Mouse (Mus musculus) midbrain, embryonic 12.5 days (tissue): Measurements from ENCODE around the gene Nek3. TPM values are rescaled to one million over a fixed set of nuclear protein-coding genes. Genes with fewer than 3 reads are reported as not detected.

Experiments used
- ATAC-seq: fragments of 200-750 bp; cut with Nextera tagmentation; 2 replicates; pipeline ENCODE4 v1.8.0; 2017; ENCODE audit warnings: low read depth, moderate TSS enrichment, moderate library complexity; ENCODE audit not compliant: low FRiP score
- H3K27ac ChIP-seq: fragments of 300-500 bp; sonication (generic); replicated peaks from 2 replicates; pipeline ENCODE4 v1.5.1; 2016; ENCODE audit warnings: mild to moderate bottlenecking
- H3K27me3 ChIP-seq: fragments of 300-500 bp; sonication (generic); 2 replicates; pipeline ENCODE4 v1.6.1; 2016; ENCODE audit warnings: mild to moderate bottlenecking
- H3K36me3 ChIP-seq: fragments of 300-500 bp; sonication (generic); 2 replicates; pipeline ENCODE4 v1.6.1; 2016
- H3K4me1 ChIP-seq: fragments of 300-500 bp; sonication (generic); 2 replicates; pipeline ENCODE4 v1.6.1; 2016
- H3K4me2 ChIP-seq: fragments of 300-500 bp; sonication (generic); replicated peaks from 2 replicates; pipeline ENCODE4 v1.6.1; 2016; ENCODE audit warnings: mild to moderate bottlenecking, moderate library complexity
- H3K4me3 ChIP-seq: fragments of 300-500 bp; sonication (generic); 2 replicates; pipeline ENCODE4 v1.5.1; 2016; ENCODE audit warnings: mild to moderate bottlenecking
- H3K9ac ChIP-seq: fragments of 300-500 bp; sonication (generic); replicated peaks from 2 replicates; pipeline ENCODE4 v1.6.1; 2016; ENCODE audit warnings: mild to moderate bottlenecking, moderate library complexity
- H3K9me3 ChIP-seq: fragments of 300-500 bp; sonication (generic); 2 replicates; pipeline ENCODE4 v1.6.1; 2016; ENCODE audit warnings: mild to moderate bottlenecking
- WGBS: fragments of 180-500 bp; shearing (Covaris S2); methylation state at CpG from one replicate; pipeline ENCODE4 v1.1.7; 2016; 5-methylcytosine and 5-hydroxymethylcytosine counted together
- polyA plus RNA-seq: library from polyadenylated mRNA; unstranded; fragments of >200 nt; fragmentation: Nextera tagmentation; extraction: Ambion mirVana; gene quantifications from 2 replicates; pipeline ENCODE4 v1.2.1, GENCODE M21; 2016

Gene Nek3
- polyA plus RNA-seq, 1 experiment from 2014 or later: 7.4 TPM

DNA sequence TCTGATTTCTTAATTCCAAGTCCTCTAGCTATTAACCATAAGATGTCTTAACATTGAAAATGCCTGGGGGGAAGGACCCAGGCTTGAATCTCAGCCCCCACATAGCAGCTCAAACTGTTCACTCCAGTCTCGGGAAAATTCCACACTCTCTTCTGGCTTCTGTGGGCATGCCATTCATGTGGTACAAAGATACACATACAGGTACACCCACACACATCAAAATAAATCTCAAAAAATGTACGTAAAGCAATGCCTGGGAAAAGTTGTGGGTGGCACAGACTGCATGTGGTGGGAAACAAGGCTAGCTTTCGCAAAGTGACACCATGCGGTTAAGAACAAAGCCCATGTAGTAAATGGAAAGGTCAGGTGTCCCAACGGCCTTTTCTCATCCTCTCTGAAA is 2.9 kb upstream of the Nek3 start:
- Histone ChIP-seq H3K36me3 (peaks cover 28% of the 10 kb centered on the region), H3K9ac (no peak overlapping the region), H3K27me3 (no peaks in the 10 kb centered on the region), H3K4me2 (no peak overlapping the region), H3K9me3 (no peaks in the 10 kb centered on the region), H3K4me1 (0 out of 2 replicates have a peak, but pooled peaks cover 2% of the 10 kb centered on the region), H3K4me3 (no peak overlapping the region), H3K27ac (no peak overlapping the region)
- WGBS: 90% methylated on average over 5 of the region's 5 CpGs
- ATAC-seq: no peak

GRCm38 (mm10) chr8:22165251-22166079 is 770 bp downstream of the Nek3 start:
- Histone ChIP-seq H3K27ac (peak overlapping the region; percentile 86; the same call in 1 of the 2 replicates), H3K9me3 (no peaks in the 10 kb centered on the region), H3K9ac (peak overlapping the region; percentile 37), H3K36me3 (peaks cover 14% of the 10 kb centered on the region), H3K4me2 (peak overlapping the region; percentile 52), H3K27me3 (no peaks in the 10 kb centered on the region), H3K4me3 (peak overlapping the region; percentile 59), H3K4me1 (0 out of 2 replicates have a peak, but pooled peaks cover 2% of the 10 kb centered on the region)
- 59% methylated on average over 9 of the region's 10 CpGs for WGBS
- no peak; the same call in none of the 2 replicates for ATAC-seq

GRCm38 (mm10) chr8:22164431-22164830 is 1.8 kb downstream of the Nek3 start:
- Histone ChIP-seq H3K27me3 (no peaks in the 10 kb centered on the region), H3K36me3 (peaks cover 17% of the 10 kb centered on the region), H3K4me1 (0 out of 2 replicates have a peak, but pooled peaks cover 2% of the 10 kb centered on the region), H3K27ac (no peak overlapping the region), H3K4me2 (no peak overlapping the region), H3K4me3 (no peak overlapping the region), H3K9ac (no peak overlapping the region), H3K9me3 (no peaks in the 10 kb centered on the region)
- no peak for ATAC-seq
- 94% methylated on average over 10 of the region's 10 CpGs for WGBS

GRCm38 (mm10) chr8:22162206-22162605 is 4.0 kb downstream of the Nek3 start:
- Histone ChIP-seq H3K9ac (no peak overlapping the region), H3K27me3 (no peaks in the 10 kb centered on the region), H3K4me2 (no peak overlapping the region), H3K36me3 (peaks cover 10% of the 10 kb centered on the region; the same call in 1 of the 2 replicates), H3K9me3 (no peaks in the 10 kb centered on the region), H3K27ac (no peak overlapping the region), H3K4me1 (0 out of 2 replicates have a peak, but pooled peaks cover 2% of the 10 kb centered on the region), H3K4me3 (no peak overlapping the region)
- ATAC-seq: no peak
- 91% methylated on average over 8 of the region's 8 CpGs for WGBS

GRCm38 (mm10) chr8:22150345-22150663 is 15.9 kb downstream of the Nek3 start:
- no peaks in the 10 kb centered on the region for H3K27me3 ChIP-seq
- no peak overlapping the region for H3K4me3 ChIP-seq
- no peaks in the 10 kb centered on the region for H3K9me3 ChIP-seq
- peaks cover 13% of the 10 kb centered on the region for H3K36me3 ChIP-seq
- no peak overlapping the region for H3K27ac ChIP-seq
- H3K9ac ChIP-seq: no peak overlapping the region
- no peak for ATAC-seq
- H3K4me1 ChIP-seq: no peaks in the 10 kb centered on the region
- H3K4me2 ChIP-seq: no peak overlapping the region
- 97% methylated on average over 3 of the region's 3 CpGs for WGBS

- Histone ChIP-seq H3K27me3 (no peaks in the 10 kb centered on the region), H3K4me1 (no peaks in the 10 kb centered on the region), H3K4me3 (no peak overlapping the region), H3K9ac (no peak overlapping the region), H3K9me3 (no peaks in the 10 kb centered on the region), H3K36me3 (peaks cover 10% of the 10 kb centered on the region), H3K27ac (no peak overlapping the region), H3K4me2 (no peak overlapping the region)
- ATAC-seq: no peak
- 93% methylated on average over 11 of the region's 11 CpGs for WGBS
Observed at GRCm38 (mm10) chr8:22149643-22150344, 16.4 kb downstream of the Nek3 start.

DNA sequence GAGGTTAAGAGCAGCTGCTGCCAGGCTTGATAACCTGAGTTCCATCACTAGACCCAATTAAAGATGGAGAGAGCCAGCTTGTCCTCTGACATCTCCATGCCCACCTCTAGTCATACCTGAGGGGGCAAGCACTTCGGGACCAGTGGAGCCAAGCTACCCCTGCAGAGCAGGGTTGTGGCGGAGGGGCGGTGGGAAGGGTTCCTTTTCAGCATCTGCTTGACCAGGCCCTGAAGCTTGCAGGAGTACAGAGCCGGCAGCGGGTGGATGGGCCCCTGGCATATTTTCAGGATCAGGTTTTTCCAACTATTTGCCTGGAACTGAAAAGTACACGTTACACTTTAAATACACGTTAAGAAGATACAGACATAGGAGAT is 17.9 kb downstream of the Nek3 start:
- no peak overlapping the region for H3K27ac ChIP-seq
- H3K4me2 ChIP-seq: no peak overlapping the region
- H3K4me1 ChIP-seq: no peaks in the 10 kb centered on the region
- 93% methylated on average over 7 of the region's 7 CpGs for WGBS
- no peaks in the 10 kb centered on the region for H3K27me3 ChIP-seq
- H3K4me3 ChIP-seq: no peak overlapping the region
- no peak for ATAC-seq
- no peaks in the 10 kb centered on the region for H3K9me3 ChIP-seq
- H3K36me3 ChIP-seq: peaks cover 10% of the 10 kb centered on the region
- no peak overlapping the region for H3K9ac ChIP-seq

DNA sequence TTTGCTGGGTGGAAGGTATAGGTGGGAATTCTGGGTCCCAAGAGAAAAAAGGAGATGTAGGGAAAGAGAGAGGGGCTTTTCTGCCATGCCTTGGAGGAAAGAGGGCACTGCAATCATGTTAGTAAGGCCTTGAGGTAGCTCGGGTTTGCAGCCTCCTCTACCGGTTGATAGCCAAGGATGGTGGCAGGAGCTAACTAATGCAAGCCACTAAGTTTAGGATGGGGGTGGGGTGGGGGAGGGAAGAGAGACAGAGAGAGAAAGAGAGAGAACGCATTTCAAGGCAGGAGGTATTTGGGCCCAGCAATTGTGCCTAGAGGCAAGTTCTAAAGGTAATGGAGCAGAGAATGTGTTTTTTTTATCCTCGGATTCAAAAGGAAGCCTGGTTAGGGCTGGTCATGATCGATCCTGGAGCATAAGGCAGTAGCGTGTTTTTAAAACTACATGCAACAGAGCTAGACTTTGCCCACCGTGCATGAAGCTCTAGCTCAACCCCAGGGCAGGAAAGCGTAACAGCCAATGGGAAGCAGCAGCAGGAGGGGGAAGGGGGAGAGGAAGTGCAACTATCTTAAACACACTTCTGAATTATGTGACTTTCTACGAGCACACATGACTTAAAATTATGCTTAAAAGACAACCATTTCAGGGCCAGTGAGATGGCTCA is 18.4 kb downstream of the Nek3 start:
- Histone ChIP-seq H3K4me3 (no peak overlapping the region), H3K4me2 (no peak overlapping the region), H3K27ac (no peak overlapping the region), H3K4me1 (no peaks in the 10 kb centered on the region), H3K27me3 (no peaks in the 10 kb centered on the region), H3K9me3 (no peaks in the 10 kb centered on the region), H3K36me3 (peaks cover 13% of the 10 kb centered on the region), H3K9ac (no peak overlapping the region)
- no peak for ATAC-seq
- 84% methylated on average over 9 of the region's 9 CpGs for WGBS

DNA sequence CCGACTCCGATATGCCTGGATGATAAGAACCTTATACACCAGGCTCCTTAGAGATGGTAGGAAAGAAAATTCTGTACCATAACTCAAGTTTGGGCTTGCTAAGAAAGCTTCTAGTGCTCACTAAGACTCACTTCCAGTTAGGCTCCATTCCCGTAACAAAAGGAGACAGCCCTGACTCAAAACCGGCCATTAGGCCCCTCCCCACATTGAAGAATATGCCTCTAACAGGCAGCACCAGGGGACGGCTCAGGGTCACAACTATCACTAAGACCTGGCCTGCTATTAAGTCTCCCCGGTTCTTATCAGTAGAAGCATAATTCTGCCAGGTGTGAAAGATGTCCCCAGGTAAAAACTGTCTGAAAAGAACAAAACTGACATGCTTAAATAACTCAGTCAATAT is 20.4 kb downstream of the Nek3 start:
- 87% methylated on average over 6 of the region's 6 CpGs for WGBS
- no peak overlapping the region for H3K4me2 ChIP-seq

DNA sequence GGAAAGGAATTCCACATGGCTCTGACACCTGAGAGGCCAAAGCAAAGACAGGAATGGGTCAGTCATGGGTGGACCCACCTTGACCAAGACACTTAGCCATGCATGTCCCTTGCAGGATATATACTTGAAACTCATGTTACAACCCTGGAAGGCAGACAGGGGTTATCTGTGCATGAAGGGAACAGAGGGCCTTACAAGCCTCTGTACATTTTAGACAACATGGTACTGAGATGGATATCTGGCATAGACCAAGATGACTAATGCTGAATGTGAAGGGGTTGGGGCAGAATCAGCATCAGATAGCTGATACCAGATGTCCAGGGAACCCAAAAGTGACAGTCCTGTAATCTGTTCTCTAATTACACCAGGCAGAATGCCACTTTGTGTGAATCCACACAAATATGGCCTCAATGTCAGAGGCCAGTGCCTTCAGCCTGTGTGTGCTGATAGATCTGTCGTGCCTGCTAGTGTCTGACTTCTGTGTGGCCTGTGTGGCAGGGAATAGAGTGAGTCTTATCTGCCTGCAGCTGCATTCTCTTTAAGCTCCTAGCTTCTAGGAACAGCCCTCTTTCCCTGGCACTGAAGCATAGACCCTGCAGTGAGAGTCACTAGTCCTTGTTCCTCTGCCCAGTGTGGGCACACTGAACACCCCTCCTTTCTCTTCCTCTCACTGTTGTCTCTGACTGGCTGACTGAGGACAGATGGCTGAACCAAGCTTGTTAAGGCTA is 22.3 kb downstream of the Nek3 start:
- peaks cover 33% of the 10 kb centered on the region for H3K36me3 ChIP-seq
- H3K4me2 ChIP-seq: no peak overlapping the region
- no peak overlapping the region for H3K9ac ChIP-seq
- H3K4me1 ChIP-seq: no peaks in the 10 kb centered on the region
- WGBS: 87% methylated on average over 1 of the region's 1 CpGs
- H3K27ac ChIP-seq: no peak overlapping the region
- H3K27me3 ChIP-seq: no peaks in the 10 kb centered on the region
- ATAC-seq: no peak
- H3K9me3 ChIP-seq: no peaks in the 10 kb centered on the region
- H3K4me3 ChIP-seq: no peak overlapping the region

More for the DNA sequence above, 20.4 kb downstream of the Nek3 start:
- H3K27ac ChIP-seq: no peak overlapping the region
- H3K4me3 ChIP-seq: no peak overlapping the region
- no peak for ATAC-seq
- H3K9ac ChIP-seq: no peak overlapping the region
- peaks cover 29% of the 10 kb centered on the region for H3K36me3 ChIP-seq
- no peaks in the 10 kb centered on the region for H3K9me3 ChIP-seq
- no peaks in the 10 kb centered on the region for H3K27me3 ChIP-seq
- no peaks in the 10 kb centered on the region for H3K4me1 ChIP-seq

DNA sequence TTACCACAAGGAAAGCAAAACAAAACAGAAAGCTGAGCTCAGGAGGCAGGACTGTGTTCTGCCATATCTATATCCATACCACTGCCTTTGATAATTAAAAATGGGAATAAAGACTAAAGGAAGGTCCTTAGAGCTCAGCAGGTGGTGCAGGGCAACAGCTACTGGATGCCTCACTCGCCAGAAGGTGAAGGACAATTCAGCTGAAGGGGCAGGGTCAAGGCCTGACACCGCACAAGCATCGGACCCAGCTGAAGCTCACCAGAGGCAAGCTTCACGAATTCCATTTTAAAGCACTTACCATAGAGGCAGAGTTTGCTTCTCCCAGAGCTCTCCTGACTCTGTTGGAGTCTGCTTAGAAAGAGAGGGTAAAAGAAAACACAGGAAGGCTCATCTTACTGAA is 23.6 kb downstream of the Nek3 start:
- Histone ChIP-seq H3K4me1 (no peaks in the 10 kb centered on the region), H3K9ac (no peak overlapping the region), H3K4me2 (no peak overlapping the region), H3K27ac (no peak overlapping the region), H3K4me3 (no peak overlapping the region), H3K36me3 (peaks cover 24% of the 10 kb centered on the region; the same call in 1 of the 2 replicates), H3K9me3 (no peaks in the 10 kb centered on the region), H3K27me3 (no peaks in the 10 kb centered on the region)
- 78% methylated on average over 4 of the region's 4 CpGs for WGBS
- ATAC-seq: no peak
